Mouse (Mus musculus) kidney, embryonic 16.5 days (tissue): ENCODE data around the gene Gm20388. TPM values are rescaled to one million over a fixed set of nuclear protein-coding genes. Genes with fewer than 3 reads are reported as not detected.
"Not testable (repeated sequence)": the region's sequence is repeated elsewhere in the genome, so short reads cannot be mapped to it uniquely, and the experiment has no call there.

Experiments used
- ATAC-seq: fragments of 200-750 bp; cut with Nextera tagmentation; 2 replicates; pipeline ENCODE4 v1.8.0; 2017; ENCODE audit warnings: moderate TSS enrichment; ENCODE audit not compliant: low FRiP score, low TSS enrichment
- H3K27ac ChIP-seq: fragments of 300-500 bp; sonication (generic); 2 replicates; pipeline ENCODE4 v1.5.1; 2014; ENCODE audit warnings: low read length
- H3K27me3 ChIP-seq: fragments of 300-500 bp; sonication (generic); 2 replicates; pipeline ENCODE4 v1.6.1; 2014; ENCODE audit warnings: low read length, control low read depth, mixed read lengths; ENCODE audit not compliant: insufficient read depth
- H3K36me3 ChIP-seq: fragments of 300-500 bp; sonication (generic); 2 replicates; pipeline ENCODE4 v1.6.1; 2014; ENCODE audit warnings: low read length, control low read depth, mixed read lengths; ENCODE audit not compliant: insufficient read depth
- H3K4me1 ChIP-seq: fragments of 300-500 bp; sonication (generic); 2 replicates; pipeline ENCODE4 v1.6.1; 2014; ENCODE audit warnings: low read length, control low read depth, mixed read lengths; ENCODE audit not compliant: insufficient read depth
- H3K4me2 ChIP-seq: fragments of 300-500 bp; sonication (generic); replicated peaks from 2 replicates; pipeline ENCODE4 v1.6.1; 2014; ENCODE audit warnings: low read depth, low read length
- H3K4me3 ChIP-seq: fragments of 300-500 bp; sonication (generic); 2 replicates; pipeline ENCODE4 v1.5.1; 2014; ENCODE audit warnings: mild to moderate bottlenecking, low read length
- H3K9ac ChIP-seq: fragments of 300-500 bp; sonication (generic); replicated peaks from 2 replicates; pipeline ENCODE4 v1.6.1; 2014; ENCODE audit warnings: low read length
- H3K9me3 ChIP-seq: fragments of 300-500 bp; sonication (generic); 2 replicates; pipeline ENCODE4 v1.6.1; 2016; ENCODE audit warnings: low read length, control low read depth
- WGBS: fragments of 180-500 bp; shearing (Covaris S2); extraction: QIAGEN DNeasy Blood & Tissue Kit; methylation state at CpG from one replicate; pipeline ENCODE4 v1.1.7; 2014; 5-methylcytosine and 5-hydroxymethylcytosine counted together
- polyA plus RNA-seq: library from polyadenylated mRNA; unstranded; fragments of >200 nt; fragmentation: Nextera tagmentation; extraction: Ambion mirVana; gene quantifications from 2 replicates; pipeline ENCODE4 v1.2.1, GENCODE M21; 2015

The Gm20388 gene
- polyA plus RNA-seq, 1 experiment from 2014 or later: 7.7 TPM

DNA sequence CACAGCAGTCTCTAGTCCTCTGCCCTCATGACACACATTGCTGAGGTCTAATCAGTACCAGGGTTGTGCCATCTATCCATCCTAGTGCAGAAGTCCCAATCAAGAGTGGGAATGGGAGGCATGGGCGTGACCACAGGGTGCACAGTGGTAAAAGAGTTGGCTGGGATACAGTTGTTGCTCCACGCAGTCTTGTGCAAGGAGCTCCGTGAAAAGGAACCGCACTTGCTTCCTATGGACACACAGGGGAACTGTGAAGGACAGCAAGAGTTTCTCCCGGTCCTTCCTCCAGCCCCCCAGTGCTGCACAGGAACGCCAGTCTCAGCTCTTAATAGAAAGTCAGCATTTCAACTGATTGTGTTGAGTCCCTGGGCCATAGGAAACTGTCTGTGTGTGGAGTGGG is 4048.8 kb downstream of the Gm20388 start:
- ATAC-seq: no peak
- H3K9me3 ChIP-seq: no peaks in the 10 kb centered on the region
- H3K27me3 ChIP-seq: no peaks in the 10 kb centered on the region
- 92% methylated on average over 6 of the region's 6 CpGs for WGBS
- peaks cover 26% of the 10 kb centered on the region for H3K36me3 ChIP-seq
- H3K4me3 ChIP-seq: no peak overlapping the region
- H3K27ac ChIP-seq: no peak overlapping the region
- H3K4me1 ChIP-seq: no peaks in the 10 kb centered on the region
- H3K4me2 ChIP-seq: no peak overlapping the region
- no peak overlapping the region for H3K9ac ChIP-seq

- no peak overlapping the region for H3K4me2 ChIP-seq
- no peak overlapping the region for H3K9ac ChIP-seq
- H3K4me3 ChIP-seq: no peak overlapping the region
- peaks cover 24% of the 10 kb centered on the region for H3K36me3 ChIP-seq
- no peaks in the 10 kb centered on the region for H3K27me3 ChIP-seq
- WGBS: 88% methylated on average over 9 of the region's 9 CpGs
- no peaks in the 10 kb centered on the region for H3K4me1 ChIP-seq
- H3K9me3 ChIP-seq: no peaks in the 10 kb centered on the region
- no peak for ATAC-seq
- no peak overlapping the region for H3K27ac ChIP-seq
Observed at GRCm38 (mm10) chr8:123960056-123960455, 4049.4 kb downstream of the Gm20388 start.

DNA sequence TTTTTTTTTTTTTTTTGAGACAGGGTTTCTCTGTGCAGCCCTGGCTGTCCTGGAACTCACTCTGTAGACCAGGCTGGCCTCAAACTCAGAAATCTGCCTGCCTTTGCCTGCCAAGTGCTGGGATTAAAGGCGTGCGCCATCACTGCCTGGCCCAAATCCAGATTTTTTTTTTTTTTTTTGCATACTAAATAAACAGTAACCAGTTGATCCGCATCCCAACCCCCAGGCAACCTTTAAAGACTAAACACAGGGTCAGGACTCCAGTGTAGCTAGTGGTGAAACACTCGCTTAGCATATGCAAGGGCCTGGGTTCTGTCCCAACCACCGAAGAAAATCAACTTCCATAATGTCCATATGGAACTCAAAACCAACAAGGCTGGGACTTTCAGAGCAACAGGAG is 4049.9 kb downstream of the Gm20388 start:
- H3K4me1 ChIP-seq, H3K4me3 ChIP-seq, ATAC-seq, H3K9me3 ChIP-seq, H3K4me2 ChIP-seq, H3K9ac ChIP-seq, H3K27ac ChIP-seq, H3K27me3 ChIP-seq: not testable (repeated sequence)
- peaks cover 24% of the 10 kb centered on the region for H3K36me3 ChIP-seq
- 78% methylated on average over 5 of the region's 5 CpGs for WGBS

DNA sequence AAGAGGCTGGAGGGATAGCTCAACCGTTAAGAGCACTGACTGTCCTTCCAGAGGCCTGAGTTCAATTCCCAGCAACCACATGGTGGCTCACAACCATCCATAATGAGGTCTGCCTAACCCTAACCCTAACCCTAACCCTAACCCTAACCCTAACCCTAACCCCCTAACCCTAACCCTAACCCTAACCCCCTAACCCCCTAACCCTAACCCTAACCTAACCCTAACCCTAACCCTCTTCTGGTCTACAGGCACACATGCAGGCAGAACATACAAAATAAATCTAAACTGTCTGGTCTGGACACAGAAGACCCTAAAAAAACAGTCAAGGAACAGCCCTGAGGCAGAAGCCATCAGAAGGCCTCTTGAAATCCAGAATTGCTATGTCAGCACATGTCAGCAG is 4050.7 kb downstream of the Gm20388 start:
- H3K4me3 ChIP-seq: no peak overlapping the region
- ATAC-seq: no peak
- WGBS: 76% methylated on average over 1 of the region's 1 CpGs
- peaks cover 24% of the 10 kb centered on the region for H3K36me3 ChIP-seq
- no peaks in the 10 kb centered on the region for H3K9me3 ChIP-seq
- H3K4me2 ChIP-seq: no peak overlapping the region
- no peaks in the 10 kb centered on the region for H3K27me3 ChIP-seq
- no peak overlapping the region for H3K9ac ChIP-seq
- no peaks in the 10 kb centered on the region for H3K4me1 ChIP-seq
- H3K27ac ChIP-seq: no peak overlapping the region

DNA sequence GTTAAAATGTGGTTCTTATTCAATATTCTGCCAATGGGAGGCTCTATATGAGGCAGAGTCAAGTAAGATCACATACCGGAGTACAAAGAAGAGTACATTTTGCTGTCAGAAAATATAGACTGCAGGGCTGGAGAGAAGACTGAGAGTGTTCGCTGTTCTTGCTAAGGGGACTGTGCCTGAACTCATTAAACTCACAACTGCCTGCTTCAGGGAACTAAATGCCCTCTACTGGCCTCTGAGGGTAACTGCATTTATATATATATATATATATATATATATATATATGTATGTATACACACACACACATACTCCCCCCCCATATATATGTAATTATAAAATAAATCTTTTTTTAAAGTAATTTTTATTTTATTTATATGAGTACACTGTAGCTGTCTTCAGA is 4056.3 kb downstream of the Gm20388 start:
- Histone ChIP-seq H3K9me3 (no peaks in the 10 kb centered on the region), H3K4me2 (no peak overlapping the region), H3K36me3 (peaks cover 6% of the 10 kb centered on the region), H3K4me1 (no peaks in the 10 kb centered on the region), H3K9ac (no peak overlapping the region), H3K27ac (no peak overlapping the region), H3K27me3 (no peaks in the 10 kb centered on the region), H3K4me3 (no peak overlapping the region)
- WGBS: 57% methylated on average over 2 of the region's 2 CpGs
- no peak for ATAC-seq

DNA sequence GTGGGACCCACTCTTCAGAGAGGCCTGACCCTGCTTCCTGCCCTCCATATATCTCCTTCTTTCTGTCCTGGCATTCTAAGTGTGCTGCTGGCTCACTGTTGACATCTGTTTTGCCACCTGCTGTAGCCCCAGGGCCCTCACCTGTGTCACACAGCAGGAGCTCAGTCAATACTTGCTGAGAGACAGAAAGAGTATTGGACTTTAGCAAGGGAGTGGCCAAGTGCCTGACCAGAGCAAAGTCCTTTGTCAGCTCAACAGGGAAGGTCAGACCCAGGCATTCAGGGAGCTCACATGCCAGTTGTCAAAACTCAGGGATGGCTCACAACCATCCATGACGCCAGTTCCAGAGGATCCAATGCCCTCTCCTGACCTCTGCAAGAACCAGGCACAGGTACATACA is 4062.9 kb downstream of the Gm20388 start:
- Histone ChIP-seq H3K9ac (no peak overlapping the region), H3K4me3 (no peak overlapping the region), H3K4me1 (no peaks in the 10 kb centered on the region), H3K36me3 (peaks cover 2% of the 10 kb centered on the region; the same call in 1 of the 2 replicates), H3K4me2 (no peak overlapping the region), H3K9me3 (no peaks in the 10 kb centered on the region), H3K27me3 (no peaks in the 10 kb centered on the region), H3K27ac (no peak overlapping the region)
- no peak for ATAC-seq
- WGBS: 57% methylated on average over 1 of the region's 1 CpGs

DNA sequence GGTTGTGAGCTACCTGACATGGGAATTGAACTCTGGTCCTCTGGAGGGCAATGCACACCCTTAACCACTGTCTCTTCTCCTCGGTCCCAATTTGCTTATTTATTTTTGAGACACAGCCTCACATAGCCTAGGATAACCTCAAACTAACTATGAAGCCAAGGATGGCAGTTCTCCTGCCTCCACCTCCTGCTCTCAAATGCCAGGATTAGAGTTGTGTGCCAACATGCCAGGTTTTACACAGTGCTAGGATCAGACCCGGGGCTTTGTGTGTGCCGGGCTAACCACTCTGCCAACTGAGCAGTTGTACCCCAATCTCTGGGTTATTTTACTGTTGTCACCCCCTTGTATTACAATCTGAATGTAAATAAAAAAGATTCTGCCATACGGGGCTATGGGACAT is 4066.9 kb downstream of the Gm20388 start:
- H3K27ac ChIP-seq: no peak overlapping the region

GRCm38 (mm10) chr8:123978166-123978838 is 4067.7 kb downstream of the Gm20388 start:
- 0 out of 2 replicates have a peak overlapping the region, but pooled peaks have one; percentile 5 for H3K9ac ChIP-seq

More for the DNA sequence above, 4066.9 kb downstream of the Gm20388 start:
- Histone ChIP-seq H3K4me2 (no peak overlapping the region), H3K36me3 (no peaks in the 10 kb centered on the region), H3K9me3 (no peaks in the 10 kb centered on the region), H3K4me1 (peaks cover 15% of the 10 kb centered on the region; the same call in 1 of the 2 replicates), H3K4me3 (no peak overlapping the region), H3K9ac (no peak overlapping the region), H3K27me3 (no peaks in the 10 kb centered on the region)
- 85% methylated on average over 4 of the region's 4 CpGs for WGBS
- no peak for ATAC-seq

DNA sequence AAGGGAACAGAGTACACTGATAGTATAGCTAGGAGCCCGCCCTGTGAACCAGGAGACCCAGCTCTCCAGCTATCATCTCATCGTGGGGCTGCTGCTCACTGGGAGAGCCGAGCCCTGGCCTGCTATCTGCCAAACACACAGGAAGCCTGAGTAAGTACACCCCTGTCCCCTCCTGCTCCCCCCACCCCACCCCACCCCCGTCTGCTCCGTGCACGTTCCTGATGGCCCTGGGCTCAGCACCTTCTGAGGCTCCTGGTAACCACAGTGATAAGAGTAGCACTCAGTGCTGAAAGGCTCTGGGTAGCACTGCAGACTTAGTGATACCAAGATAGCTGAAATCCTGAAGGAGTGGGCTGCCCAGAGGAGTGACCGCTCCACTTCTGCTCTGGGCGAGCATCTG is 4068.3 kb downstream of the Gm20388 start:
- WGBS: 70% methylated on average over 8 of the region's 8 CpGs
- Histone ChIP-seq H3K27me3 (no peaks in the 10 kb centered on the region), H3K4me3 (no peak overlapping the region), H3K36me3 (no peaks in the 10 kb centered on the region), H3K9me3 (no peaks in the 10 kb centered on the region), H3K4me1 (peaks cover 20% of the 10 kb centered on the region), H3K9ac (0 out of 2 replicates have a peak overlapping the region, but pooled peaks have one; percentile 5), H3K4me2 (no peak overlapping the region), H3K27ac (no peak overlapping the region; the same call in 1 of the 2 replicates)
- no peak for ATAC-seq

More at GRCm38 (mm10) chr8:123978166-123978838, 4067.7 kb downstream of the Gm20388 start:
- no peak for ATAC-seq
- WGBS: 46% methylated on average over 14 of the region's 14 CpGs
- no peak overlapping the region for H3K4me2 ChIP-seq
- no peak overlapping the region for H3K4me3 ChIP-seq
- no peaks in the 10 kb centered on the region for H3K36me3 ChIP-seq
- H3K27me3 ChIP-seq: no peaks in the 10 kb centered on the region
- H3K9me3 ChIP-seq: no peaks in the 10 kb centered on the region
- H3K4me1 ChIP-seq: peaks cover 16% of the 10 kb centered on the region
- H3K27ac ChIP-seq: peak overlapping the region; percentile 32; the same call in 1 of the 2 replicates

DNA sequence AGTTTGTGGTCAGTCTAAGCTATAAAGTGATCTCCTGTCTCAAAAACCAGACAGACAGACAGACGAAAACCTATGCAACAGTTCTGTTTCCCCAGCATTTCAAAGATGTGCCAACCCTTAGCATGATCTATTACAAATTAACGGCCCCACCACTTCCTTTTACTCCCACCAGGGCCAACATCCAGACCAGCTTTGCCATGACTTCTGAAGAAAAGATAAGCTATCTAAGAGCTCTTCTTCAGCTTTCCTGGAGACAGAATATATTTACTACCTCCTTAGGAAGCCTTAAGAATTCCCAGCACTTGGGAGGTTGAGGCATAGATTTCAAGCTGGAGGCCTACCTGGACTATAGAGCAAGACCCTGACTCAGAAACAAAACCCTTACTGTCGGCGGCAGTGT is 4069.6 kb downstream of the Gm20388 start:
- Histone ChIP-seq H3K4me1 (peaks cover 20% of the 10 kb centered on the region), H3K36me3 (no peaks in the 10 kb centered on the region), H3K27me3 (no peaks in the 10 kb centered on the region), H3K9me3 (no peaks in the 10 kb centered on the region), H3K9ac (no peak overlapping the region), H3K27ac (no peak overlapping the region), H3K4me2 (no peak overlapping the region), H3K4me3 (no peak overlapping the region)
- ATAC-seq: no peak
- WGBS: 68% methylated on average over 4 of the region's 4 CpGs
